Mouse (Mus musculus) ovary, postnatal 36 days (tissue): Measurements from ENCODE around the gene Cep104.

Experiments used
- DNase-seq: peaks from one replicate; pipeline ENCODE4 v3.0.0; 2022; ENCODE audit warnings: low spot score, mixed read lengths

Gene Cep104

GRCm38 (mm10) chr4:153974431-153975291 lies at the start of gene Cep104, which contains the start of gene Dffb:
Gene Cep104, plus strand, starts transcription at chr4:153975194.
Gene Dffb, minus strand, starts transcription at chr4:153975126.
- peak; percentile 94 for DNase-seq

GRCm38 (mm10) chr4:153928772-153929299 lies 46.2 kb upstream of the Cep104 start:
- DNase-seq: no peak

GRCm38 (mm10) chr4:153929425-153929824 lies 45.6 kb upstream of the Cep104 start:
- DNase-seq: no peak

- no peak for DNase-seq
These were observed 45.1 kb upstream of the Cep104 start for GRCm38 (mm10) chr4:153929921-153930320.

GRCm38 (mm10) chr4:153943243-153943642 lies 31.8 kb upstream of the Cep104 start:
- DNase-seq: no peak

GRCm38 (mm10) chr4:153944261-153944660 lies 30.7 kb upstream of the Cep104 start:
- DNase-seq: no peak

- DNase-seq: no peak
These were observed 29.3 kb upstream of the Cep104 start for GRCm38 (mm10) chr4:153945741-153946140.

- no peak for DNase-seq
These were observed 24.6 kb upstream of the Cep104 start for GRCm38 (mm10) chr4:153950372-153950771.

- DNase-seq: no peak
These were observed 23.8 kb upstream of the Cep104 start for GRCm38 (mm10) chr4:153951150-153951549.

GRCm38 (mm10) chr4:153951692-153952091 lies 23.3 kb upstream of the Cep104 start:
- DNase-seq: no peak

- no peak for DNase-seq
These were observed 19.3 kb upstream of the Cep104 start for GRCm38 (mm10) chr4:153955651-153956050.

GRCm38 (mm10) chr4:153956569-153957405 lies 18.2 kb upstream of the Cep104 start, which contains the start of gene A430005L14Rik:
Gene A430005L14Rik, plus strand, starts transcription at chr4:153957237.
- peak; percentile 98 for DNase-seq

GRCm38 (mm10) chr4:153957444-153958250 lies 17.3 kb upstream of the Cep104 start:
- no peak for DNase-seq

- DNase-seq: no peak
These were observed 12.4 kb upstream of the Cep104 start for GRCm38 (mm10) chr4:153962631-153963030.

GRCm38 (mm10) chr4:153966651-153967050 lies 8.3 kb upstream of the Cep104 start:
- no peak for DNase-seq

- no peak for DNase-seq
These were observed 7.4 kb upstream of the Cep104 start for GRCm38 (mm10) chr4:153967556-153967955.

- no peak for DNase-seq
These were observed 6.9 kb upstream of the Cep104 start for GRCm38 (mm10) chr4:153968063-153968462.

GRCm38 (mm10) chr4:153975292-153975662 lies 283 bp downstream of the Cep104 start:
- DNase-seq: no peak

- no peak for DNase-seq
These were observed 774 bp downstream of the Cep104 start for GRCm38 (mm10) chr4:153975768-153976167.

- DNase-seq: no peak
These were observed 4.2 kb downstream of the Cep104 start for GRCm38 (mm10) chr4:153979243-153979642.

- no peak for DNase-seq
These were observed 5.5 kb downstream of the Cep104 start for GRCm38 (mm10) chr4:153980470-153980869.

GRCm38 (mm10) chr4:153992715-153993114 lies 17.7 kb downstream of the Cep104 start:
- no peak for DNase-seq
